Mouse (Mus musculus) thymus, adult 2 months (tissue): Measurements from ENCODE around the gene Rasgrp3. TPM values are rescaled to one million over a fixed set of nuclear protein-coding genes. Genes with fewer than 3 reads are reported as not detected.
A peak's percentile ranks its signal among the peaks of the same experiment; 100 is the strongest.

Experiments used
- DNase-seq: peaks from one replicate; pipeline ENCODE4 v3.0.0; 2021
- H3K27ac ChIP-seq: fragments of 200-500 bp; 2 replicates; pipeline ENCODE4 v1.5.1; 2012; ENCODE audit warnings: low read length, control low read depth; ENCODE audit not compliant: control insufficient read depth, insufficient read depth
- H3K27me3 ChIP-seq: fragments of 200-500 bp; 2 replicates; pipeline ENCODE4 v1.6.1; 2012; ENCODE audit warnings: mild to moderate bottlenecking, low read length, moderate library complexity, mixed read lengths; ENCODE audit not compliant: control insufficient read depth, insufficient read depth
- H3K36me3 ChIP-seq: fragments of 200-500 bp; 2 replicates; pipeline ENCODE4 v1.6.1; 2012; ENCODE audit warnings: mild to moderate bottlenecking, low read length, moderate library complexity; ENCODE audit not compliant: control insufficient read depth, insufficient read depth
- H3K4me1 ChIP-seq: fragments of 200-500 bp; replicated peaks from 2 replicates; pipeline ENCODE4 v1.6.1; 2012; ENCODE audit warnings: low read length; ENCODE audit not compliant: control insufficient read depth, insufficient read depth
- H3K4me3 ChIP-seq: fragments of 200-500 bp; 2 replicates; pipeline ENCODE4 v1.5.1; 2012; ENCODE audit warnings: mild to moderate bottlenecking, low read length, control low read depth, moderate library complexity; ENCODE audit not compliant: control insufficient read depth, insufficient read depth
- CTCF ChIP-seq: fragments of 200-500 bp; IDR thresholded peaks from 2 replicates; pipeline ENCODE4 v1.5.1; 2012; ENCODE audit warnings: mild to moderate bottlenecking, control low read depth, low read length, moderate library complexity, borderline replicate concordance; ENCODE audit not compliant: control insufficient read depth, poor library complexity, insufficient read depth; ENCODE audit errors: extremely low read depth
- POLR2A ChIP-seq: fragments of 200-500 bp; IDR thresholded peaks from 2 replicates; pipeline ENCODE4 v1.6.1; 2012; ENCODE audit warnings: mild to moderate bottlenecking, low read length, control low read depth, moderate library complexity; ENCODE audit not compliant: control insufficient read depth, poor library complexity, insufficient read depth; ENCODE audit errors: extremely low read depth
- WGBS: fragments of 180-500 bp; shearing (Covaris S2); methylation state at CpG from one replicate; pipeline ENCODE4 v1.1.7; 2018; 5-methylcytosine and 5-hydroxymethylcytosine counted together
- polyA plus RNA-seq: library from polyadenylated mRNA; depleted of rRNA; stranded (reverse); fragments of >200 nt; gene quantifications from 2 replicates; pipeline ENCODE4 v1.2.3, GENCODE M21; 2012

Gene Rasgrp3
- polyA plus RNA-seq, 1 experiment = 1.9 TPM

GRCm38 (mm10) chr17:75537050-75537445 lies 101.4 kb downstream of the Rasgrp3 start:
- DNase-seq = no peak
- no peaks in the 10 kb centered on the region for H3K27me3 ChIP-seq
- TF ChIP-seq POLR2A = no peak
- TF ChIP-seq CTCF = no peak
- WGBS = 90% methylated on average over 7 of the region's 7 CpGs
- H3K4me1 ChIP-seq = no peaks in the 10 kb centered on the region
- H3K4me3 ChIP-seq = no peak overlapping the region
- H3K27ac ChIP-seq = no peak overlapping the region
- peaks cover 16% of the 10 kb centered on the region for H3K36me3 ChIP-seq

DNA sequence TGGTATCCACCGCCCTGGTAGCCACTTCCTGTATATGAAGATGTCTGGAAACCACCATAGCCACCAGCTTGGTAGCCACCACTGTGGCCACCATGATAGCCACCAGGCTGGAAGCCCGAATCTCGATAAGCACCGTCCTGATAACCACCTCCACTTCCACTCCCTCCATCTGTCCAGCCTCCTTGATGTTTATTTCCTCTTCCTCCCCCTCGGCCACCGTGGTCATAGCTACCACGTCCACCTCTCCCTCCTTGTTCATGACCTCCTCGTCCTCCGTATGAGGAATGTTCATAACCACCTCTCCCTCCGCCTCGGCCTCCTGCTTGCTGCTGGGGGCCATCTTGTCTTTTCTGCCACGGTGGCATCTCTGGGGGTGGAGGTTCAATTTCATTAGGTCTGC lies 102.7 kb downstream of the Rasgrp3 start:
- no peak for DNase-seq
- Histone ChIP-seq H3K4me3 (no peak overlapping the region), H3K36me3 (peaks cover 16% of the 10 kb centered on the region), H3K27me3 (no peaks in the 10 kb centered on the region), H3K27ac (no peak overlapping the region), H3K4me1 (no peaks in the 10 kb centered on the region)
- TF ChIP-seq POLR2A = no peak
- no peak for TF ChIP-seq CTCF
- WGBS = 96% methylated on average over 12 of the region's 12 CpGs

GRCm38 (mm10) chr17:75539130-75539529 lies 103.4 kb downstream of the Rasgrp3 start:
- no peak for TF ChIP-seq POLR2A
- no peak for DNase-seq
- Histone ChIP-seq H3K36me3 (peaks cover 16% of the 10 kb centered on the region), H3K27ac (no peak overlapping the region), H3K4me1 (no peaks in the 10 kb centered on the region), H3K27me3 (no peaks in the 10 kb centered on the region), H3K4me3 (no peak overlapping the region)
- WGBS = 96% methylated on average over 6 of the region's 6 CpGs

- no peak for DNase-seq
- Histone ChIP-seq H3K4me3 (no peak overlapping the region), H3K36me3 (peaks cover 21% of the 10 kb centered on the region), H3K27me3 (no peaks in the 10 kb centered on the region), H3K27ac (no peak overlapping the region), H3K4me1 (no peaks in the 10 kb centered on the region)
- TF ChIP-seq POLR2A = no peak
- TF ChIP-seq CTCF = no peak
- WGBS = 94% methylated on average over 5 of the region's 5 CpGs
Measured at GRCm38 (mm10) chr17:75539841-75540240, 104.1 kb downstream of the Rasgrp3 start.

DNA sequence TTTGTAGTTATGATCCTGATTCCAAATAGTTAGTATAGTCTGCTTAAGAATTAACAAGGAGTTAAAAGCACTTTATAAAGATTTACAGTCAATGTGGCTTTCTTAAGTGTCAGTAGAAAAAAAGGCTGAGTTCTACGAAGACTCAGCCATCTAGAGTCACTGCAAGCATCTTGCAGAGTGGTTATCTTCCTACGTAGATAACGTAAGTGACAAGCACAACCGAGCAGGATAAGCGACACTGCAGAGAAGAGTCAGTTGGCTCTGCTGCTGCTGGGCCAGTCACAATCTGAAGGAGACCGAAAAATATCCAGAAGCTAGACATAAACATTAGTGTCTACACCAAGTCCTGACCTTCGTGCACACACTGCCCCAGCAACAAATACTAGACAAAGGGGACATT lies 107.7 kb downstream of the Rasgrp3 start:
- no peak for DNase-seq
- Histone ChIP-seq H3K27me3 (no peaks in the 10 kb centered on the region), H3K27ac (no peak overlapping the region), H3K4me1 (no peaks in the 10 kb centered on the region), H3K4me3 (no peak overlapping the region), H3K36me3 (peaks cover 34% of the 10 kb centered on the region)
- TF ChIP-seq CTCF = no peak
- no peak for TF ChIP-seq POLR2A
- WGBS = 95% methylated on average over 7 of the region's 7 CpGs

DNA sequence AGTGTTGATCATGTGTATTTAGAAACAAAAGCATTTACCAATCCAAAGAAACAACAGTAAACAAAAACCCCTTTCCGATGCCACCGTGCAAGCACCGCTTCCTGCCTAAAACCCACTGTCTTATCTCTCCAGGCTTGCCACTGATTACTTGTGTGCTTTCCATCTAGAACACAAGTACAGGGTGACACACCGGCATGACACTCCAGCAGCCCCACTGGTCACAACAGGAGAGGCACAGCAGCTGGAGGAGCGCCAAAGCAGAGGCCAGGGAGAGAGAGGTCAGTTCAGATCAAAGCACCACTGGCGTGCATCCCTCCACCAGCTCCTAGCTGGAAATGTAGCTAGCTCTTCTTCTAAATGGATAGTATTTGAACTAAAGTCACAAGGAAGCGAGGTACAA lies 108.6 kb downstream of the Rasgrp3 start:
- Histone ChIP-seq H3K4me3 (no peak overlapping the region), H3K27me3 (no peaks in the 10 kb centered on the region), H3K27ac (no peak overlapping the region), H3K36me3 (peaks cover 25% of the 10 kb centered on the region), H3K4me1 (no peaks in the 10 kb centered on the region)
- WGBS = 90% methylated on average over 7 of the region's 7 CpGs
- TF ChIP-seq POLR2A = no peak
- no peak for TF ChIP-seq CTCF
- no peak for DNase-seq

- Histone ChIP-seq H3K36me3 (peaks cover 10% of the 10 kb centered on the region), H3K27ac (no peak overlapping the region), H3K27me3 (no peaks in the 10 kb centered on the region), H3K4me1 (peaks cover 3% of the 10 kb centered on the region), H3K4me3 (peak overlapping the region; percentile 73)
- TF ChIP-seq POLR2A = no peak
- TF ChIP-seq CTCF = no peak
- 40% methylated on average over 11 of the region's 11 CpGs for WGBS
- DNase-seq = no peak
Measured at GRCm38 (mm10) chr17:75550771-75551413, 115.2 kb downstream of the Rasgrp3 start.
